Mouse (Mus musculus): Measurements from ENCODE around the gene Smim23. TPM values are rescaled to one million over a fixed set of nuclear protein-coding genes. Genes with fewer than 3 reads are reported as not detected.

The Smim23 gene
- polyA plus RNA-seq, 1 experiment from 2014 or later, result not detected

DNA sequence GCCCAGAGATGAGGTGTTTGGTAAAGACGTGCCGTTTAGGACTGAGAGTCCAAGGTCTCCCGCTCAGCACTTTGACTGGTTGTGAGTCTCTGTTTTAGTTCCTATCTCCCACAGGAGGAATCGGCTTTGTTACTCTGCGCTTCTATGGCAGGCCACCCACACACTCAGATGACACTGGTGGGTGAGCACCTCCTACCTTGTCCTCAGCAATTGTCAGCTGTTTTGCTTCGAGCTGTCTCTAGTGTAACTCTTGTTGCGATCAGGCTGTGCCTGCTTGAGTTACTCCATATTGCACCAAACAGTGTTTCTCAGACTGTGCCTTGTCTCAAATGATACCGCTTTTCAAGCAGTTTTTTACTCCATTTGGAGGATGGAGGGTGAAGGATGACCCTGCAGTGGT lies 10.1 kb downstream of the Smim23 start:
- WGBS, result 75% methylated on average over 8 of the region's 8 CpGs
- Histone ChIP-seq H3K4me2 (replicated peaks; ENCODE audit: low read depth, low read length) (no peak overlapping the region), H3K4me1 (ENCODE audit: insufficient read depth, low read length) (no peaks in the 10 kb centered on the region), H3K36me3 (ENCODE audit: insufficient read depth, low read length) (no peaks in the 10 kb centered on the region), H3K4me3 (ENCODE audit: low read length) (no peak overlapping the region), H3K27me3 (ENCODE audit: insufficient read depth, low read length) (0 out of 2 replicates have a peak, but pooled peaks cover 3% of the 10 kb centered on the region), H3K9ac (replicated peaks; ENCODE audit: low read length) (no peak overlapping the region), H3K9me3 (ENCODE audit: low read length) (no peaks in the 10 kb centered on the region), H3K27ac (ENCODE audit: low read length) (no peak overlapping the region)
- no peak for ATAC-seq (ENCODE audit: low FRiP score, low TSS enrichment)

DNA sequence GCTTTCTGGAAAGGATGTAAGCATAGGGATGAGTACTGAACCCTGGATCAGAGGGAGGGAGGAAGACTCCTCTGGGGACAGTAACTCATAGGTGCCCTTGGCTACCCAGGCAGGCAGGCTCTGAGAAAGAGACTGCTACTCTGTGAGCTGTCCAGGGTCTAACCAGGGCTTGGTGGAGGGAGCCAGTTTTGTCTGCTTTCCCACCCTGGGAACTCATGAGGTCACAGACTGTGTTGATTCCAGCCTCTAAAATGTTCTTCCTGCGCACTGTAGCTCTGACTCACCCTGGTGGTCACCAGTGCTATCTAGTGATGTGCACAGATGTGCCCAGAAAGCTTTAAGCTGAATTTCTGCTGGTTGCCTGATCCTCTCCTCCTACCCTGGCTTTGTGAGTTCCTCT lies 15.3 kb downstream of the Smim23 start:
- Histone ChIP-seq H3K36me3 (ENCODE audit: insufficient read depth, low read length) (no peaks in the 10 kb centered on the region), H3K27ac (ENCODE audit: low read length) (no peak overlapping the region), H3K4me2 (replicated peaks; ENCODE audit: low read depth, low read length) (no peak overlapping the region), H3K4me1 (ENCODE audit: insufficient read depth, low read length) (no peaks in the 10 kb centered on the region), H3K9me3 (ENCODE audit: low read length) (no peaks in the 10 kb centered on the region), H3K4me3 (ENCODE audit: low read length) (no peak overlapping the region), H3K27me3 (ENCODE audit: insufficient read depth, low read length) (0 out of 2 replicates have a peak, but pooled peaks cover 3% of the 10 kb centered on the region), H3K9ac (replicated peaks; ENCODE audit: low read length) (no peak overlapping the region)
- no peak for ATAC-seq (ENCODE audit: low FRiP score, low TSS enrichment)
- WGBS, result 68% methylated on average over 1 of the region's 1 CpGs

DNA sequence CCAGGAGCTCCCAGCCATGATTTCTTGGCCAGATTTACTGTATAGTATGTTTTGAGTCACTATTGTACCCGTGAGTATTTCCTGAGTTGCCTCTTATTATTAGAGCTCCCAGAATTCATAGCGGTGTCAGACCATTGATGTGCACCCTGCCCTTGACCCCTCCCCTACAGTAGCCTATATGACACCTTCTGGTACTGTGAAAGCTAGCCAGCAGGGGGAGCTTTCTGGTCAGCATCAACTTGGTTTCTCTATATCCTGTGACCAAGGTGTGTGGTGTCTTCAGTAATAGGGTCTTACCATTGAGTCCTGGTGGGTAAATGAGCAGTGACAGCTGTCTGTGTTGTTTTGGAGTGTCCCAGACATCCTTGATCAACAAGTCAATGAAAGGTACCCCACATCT lies 18.4 kb downstream of the Smim23 start:
- H3K36me3 ChIP-seq (ENCODE audit: insufficient read depth, low read length), result no peaks in the 10 kb centered on the region
- no peaks in the 10 kb centered on the region for H3K27me3 ChIP-seq (ENCODE audit: insufficient read depth, low read length)
- H3K4me1 ChIP-seq (ENCODE audit: insufficient read depth, low read length), result peaks cover 9% of the 10 kb centered on the region
- no peak overlapping the region for H3K4me2 ChIP-seq (replicated peaks; ENCODE audit: low read depth, low read length)
- H3K4me3 ChIP-seq (ENCODE audit: low read length), result no peak overlapping the region
- H3K27ac ChIP-seq (ENCODE audit: low read length), result no peak overlapping the region
- ATAC-seq (ENCODE audit: low FRiP score, low TSS enrichment), result no peak
- H3K9ac ChIP-seq (replicated peaks; ENCODE audit: low read length), result no peak overlapping the region
- 8% methylated on average over 2 of the region's 2 CpGs for WGBS
- no peaks in the 10 kb centered on the region for H3K9me3 ChIP-seq (ENCODE audit: low read length)

DNA sequence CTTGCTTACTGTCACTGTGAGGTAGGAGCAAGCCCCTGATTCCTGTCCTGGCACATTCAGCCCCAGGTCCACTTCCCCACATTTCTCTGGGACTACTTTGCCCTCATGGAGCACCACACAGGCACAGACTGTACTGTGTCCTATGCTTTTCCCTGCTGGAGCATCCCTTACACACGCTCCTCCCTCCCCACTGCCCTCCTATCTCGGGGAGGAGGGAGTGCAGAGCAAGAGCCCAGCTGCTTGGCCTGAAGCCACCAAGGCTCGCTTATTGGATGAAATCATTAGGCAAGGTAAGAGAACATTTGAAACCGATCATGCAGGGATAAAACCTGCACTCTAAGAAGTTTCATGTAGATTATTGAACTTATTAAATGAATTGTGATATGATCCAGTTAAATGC lies 20.7 kb downstream of the Smim23 start:
- Histone ChIP-seq H3K27me3 (ENCODE audit: insufficient read depth, low read length) (no peaks in the 10 kb centered on the region), H3K4me3 (ENCODE audit: low read length) (no peak overlapping the region), H3K27ac (ENCODE audit: low read length) (no peak overlapping the region), H3K36me3 (ENCODE audit: insufficient read depth, low read length) (no peaks in the 10 kb centered on the region), H3K4me2 (replicated peaks; ENCODE audit: low read depth, low read length) (no peak overlapping the region), H3K9ac (replicated peaks; ENCODE audit: low read length) (no peak overlapping the region), H3K9me3 (ENCODE audit: low read length) (no peaks in the 10 kb centered on the region), H3K4me1 (ENCODE audit: insufficient read depth, low read length) (peaks cover 12% of the 10 kb centered on the region)
- no peak for ATAC-seq (ENCODE audit: low FRiP score, low TSS enrichment)
- WGBS, result 41% methylated on average over 4 of the region's 4 CpGs

DNA sequence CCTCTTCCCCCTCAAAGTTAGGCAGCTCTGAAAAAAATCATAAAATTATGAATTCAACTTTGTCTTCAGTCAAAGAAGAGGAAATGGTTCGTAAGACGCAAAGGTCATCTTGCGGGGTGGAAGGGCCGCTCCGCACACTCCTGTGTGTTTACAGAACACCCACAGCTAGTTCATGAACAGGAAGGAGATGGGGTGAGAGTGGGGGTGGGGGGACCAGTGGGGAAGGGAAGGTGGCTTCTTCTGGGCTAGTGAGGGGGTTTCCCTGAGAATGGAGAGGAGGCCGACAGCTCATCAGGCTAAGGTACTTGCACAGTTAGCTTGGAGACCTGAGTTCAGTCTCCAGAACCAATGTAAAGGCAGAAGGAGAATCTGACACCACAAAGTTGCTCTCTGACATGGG lies 22.7 kb downstream of the Smim23 start:
- H3K4me3 ChIP-seq (ENCODE audit: low read length), result no peak overlapping the region
- WGBS, result 41% methylated on average over 6 of the region's 6 CpGs
- no peaks in the 10 kb centered on the region for H3K36me3 ChIP-seq (ENCODE audit: insufficient read depth, low read length)
- H3K4me2 ChIP-seq (replicated peaks; ENCODE audit: low read depth, low read length), result no peak overlapping the region
- H3K9ac ChIP-seq (replicated peaks; ENCODE audit: low read length), result no peak overlapping the region
- no peak overlapping the region for H3K27ac ChIP-seq (ENCODE audit: low read length)
- H3K4me1 ChIP-seq (ENCODE audit: insufficient read depth, low read length), result peaks cover 12% of the 10 kb centered on the region
- no peaks in the 10 kb centered on the region for H3K9me3 ChIP-seq (ENCODE audit: low read length)
- no peak for ATAC-seq (ENCODE audit: low FRiP score, low TSS enrichment)
- H3K27me3 ChIP-seq (ENCODE audit: insufficient read depth, low read length), result no peaks in the 10 kb centered on the region

DNA sequence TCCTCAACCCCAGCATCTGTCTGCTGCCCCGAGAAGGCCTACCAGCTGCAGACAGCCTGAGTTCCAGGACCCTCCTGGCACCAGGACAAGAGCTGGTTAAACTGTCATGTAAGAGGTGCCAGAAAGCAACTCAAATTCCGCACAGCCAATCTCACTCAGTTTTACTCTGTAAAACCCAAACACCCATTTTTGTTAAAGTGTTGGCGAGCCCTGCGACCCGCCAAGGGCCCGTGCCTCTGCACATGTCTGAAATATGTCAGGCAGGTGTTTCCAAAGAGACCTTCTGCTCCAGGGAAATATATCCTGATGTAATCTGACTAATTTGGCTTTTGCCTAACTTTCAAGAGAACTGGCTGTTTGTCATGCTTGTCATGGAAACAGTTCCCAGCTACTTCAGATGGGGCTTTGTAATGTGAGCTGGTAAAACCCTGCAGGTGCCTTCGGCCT lies 23.5 kb downstream of the Smim23 start:
- Histone ChIP-seq H3K27ac (ENCODE audit: low read length) (no peak overlapping the region), H3K4me3 (ENCODE audit: low read length) (no peak overlapping the region), H3K36me3 (ENCODE audit: insufficient read depth, low read length) (no peaks in the 10 kb centered on the region), H3K4me1 (ENCODE audit: insufficient read depth, low read length) (peaks cover 12% of the 10 kb centered on the region), H3K27me3 (ENCODE audit: insufficient read depth, low read length) (no peaks in the 10 kb centered on the region), H3K9me3 (ENCODE audit: low read length) (no peaks in the 10 kb centered on the region), H3K9ac (replicated peaks; ENCODE audit: low read length) (no peak overlapping the region), H3K4me2 (replicated peaks; ENCODE audit: low read depth, low read length) (no peak overlapping the region)
- WGBS, result 24% methylated on average over 7 of the region's 7 CpGs
- peak; percentile 28; the same call in 1 of the 2 replicates for ATAC-seq (ENCODE audit: low FRiP score, low TSS enrichment)

DNA sequence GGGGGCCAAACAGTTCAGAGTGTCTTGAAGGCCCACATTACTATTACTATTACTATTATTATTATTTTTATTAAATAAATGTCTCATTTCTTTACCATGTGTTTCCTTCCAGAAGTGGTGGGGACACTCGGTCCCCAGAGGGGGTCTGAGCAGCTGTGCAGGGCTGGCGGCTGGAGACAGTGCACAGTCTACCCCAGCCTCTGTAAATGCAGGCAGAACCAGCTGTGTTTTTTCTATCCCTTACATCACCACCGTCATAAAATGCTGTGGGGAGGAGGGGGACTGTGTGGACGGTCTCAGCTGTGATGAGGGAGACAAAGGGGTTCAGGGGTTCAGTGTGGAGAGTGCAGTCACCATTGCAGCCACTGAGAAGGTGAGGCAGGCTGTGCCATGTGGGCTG lies 26.0 kb downstream of the Smim23 start:
- H3K27me3 ChIP-seq (ENCODE audit: insufficient read depth, low read length), result no peaks in the 10 kb centered on the region
- H3K4me3 ChIP-seq (ENCODE audit: low read length), result no peak overlapping the region
- peak; percentile 80 for ATAC-seq (ENCODE audit: low FRiP score, low TSS enrichment)
- peaks cover 12% of the 10 kb centered on the region for H3K4me1 ChIP-seq (ENCODE audit: insufficient read depth, low read length)
- H3K9me3 ChIP-seq (ENCODE audit: low read length), result no peaks in the 10 kb centered on the region
- H3K9ac ChIP-seq (replicated peaks; ENCODE audit: low read length), result no peak overlapping the region
- H3K36me3 ChIP-seq (ENCODE audit: insufficient read depth, low read length), result no peaks in the 10 kb centered on the region
- WGBS, result 33% methylated on average over 4 of the region's 4 CpGs
- no peak overlapping the region for H3K4me2 ChIP-seq (replicated peaks; ENCODE audit: low read depth, low read length)
- H3K27ac ChIP-seq (ENCODE audit: low read length), result no peak overlapping the region

DNA sequence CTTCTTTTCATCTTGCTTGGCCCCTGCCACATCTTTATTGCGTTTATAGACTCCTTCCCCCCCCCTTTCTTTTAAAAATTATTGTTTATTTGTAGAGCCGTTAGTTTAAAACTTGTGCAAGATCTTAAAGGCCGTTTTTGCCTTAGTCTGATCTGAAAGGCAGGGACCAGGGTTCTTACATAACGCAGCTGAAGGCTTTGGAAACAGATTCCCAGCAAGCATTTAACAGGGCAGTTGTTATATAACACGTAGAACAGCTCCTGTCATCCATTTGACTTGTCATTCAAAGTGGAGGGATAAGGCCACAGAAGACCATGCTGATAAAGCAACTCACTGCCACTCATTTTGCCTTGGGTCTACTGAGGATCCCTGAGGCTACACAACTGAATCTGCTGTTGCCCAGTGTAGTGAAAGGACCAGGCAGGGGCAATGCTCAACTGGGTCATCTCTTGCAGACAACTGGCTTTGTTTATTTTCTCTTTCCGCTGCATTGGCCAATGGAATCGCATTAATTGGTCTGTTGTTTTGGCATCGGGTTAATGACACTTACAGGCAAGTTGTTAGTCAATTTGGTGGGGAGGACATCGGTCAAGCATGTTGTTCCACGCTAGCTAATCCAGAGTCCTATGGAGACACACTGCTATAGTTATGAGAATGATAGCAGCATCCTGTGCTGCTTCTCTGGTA lies 29.5 kb downstream of the Smim23 start:
- no peak overlapping the region for H3K4me2 ChIP-seq (replicated peaks; ENCODE audit: low read depth, low read length)
- H3K27me3 ChIP-seq (ENCODE audit: insufficient read depth, low read length), result no peaks in the 10 kb centered on the region
- no peaks in the 10 kb centered on the region for H3K36me3 ChIP-seq (ENCODE audit: insufficient read depth, low read length)
- H3K9me3 ChIP-seq (ENCODE audit: low read length), result no peaks in the 10 kb centered on the region
- WGBS, result 28% methylated on average over 10 of the region's 10 CpGs
- no peak overlapping the region for H3K27ac ChIP-seq (ENCODE audit: low read length)
- no peak for ATAC-seq (ENCODE audit: low FRiP score, low TSS enrichment)
- H3K4me1 ChIP-seq (ENCODE audit: insufficient read depth, low read length), result no peaks in the 10 kb centered on the region
- no peak overlapping the region for H3K4me3 ChIP-seq (ENCODE audit: low read length)
- H3K9ac ChIP-seq (replicated peaks; ENCODE audit: low read length), result no peak overlapping the region

DNA sequence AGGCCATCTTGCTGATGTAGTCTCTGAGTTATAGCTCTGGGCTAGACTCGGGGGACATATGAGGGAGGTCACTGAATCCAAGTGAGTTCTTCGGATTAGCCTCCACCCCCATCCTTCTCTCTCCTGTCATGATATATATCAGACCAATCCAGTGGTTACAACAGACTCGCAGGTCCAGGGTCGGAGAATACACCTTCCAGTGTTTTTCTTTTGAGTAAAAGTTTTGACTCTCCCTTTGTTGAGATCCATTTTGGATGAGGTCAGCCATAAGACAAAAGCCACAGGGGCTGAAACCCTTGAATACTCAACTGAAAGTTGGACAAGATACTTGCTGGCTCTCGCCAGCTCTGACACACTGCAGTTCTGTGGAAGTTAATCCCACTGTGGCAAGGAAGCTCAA lies 38.2 kb downstream of the Smim23 start:
- Histone ChIP-seq H3K4me3 (ENCODE audit: low read length) (no peak overlapping the region), H3K27me3 (ENCODE audit: insufficient read depth, low read length) (no peaks in the 10 kb centered on the region), H3K9me3 (ENCODE audit: low read length) (no peaks in the 10 kb centered on the region), H3K9ac (replicated peaks; ENCODE audit: low read length) (no peak overlapping the region), H3K4me2 (replicated peaks; ENCODE audit: low read depth, low read length) (no peak overlapping the region), H3K27ac (ENCODE audit: low read length) (no peak overlapping the region), H3K4me1 (ENCODE audit: insufficient read depth, low read length) (peaks cover under 1% of the 10 kb centered on the region; the same call in 1 of the 2 replicates), H3K36me3 (ENCODE audit: insufficient read depth, low read length) (no peaks in the 10 kb centered on the region)
- ATAC-seq (ENCODE audit: low FRiP score, low TSS enrichment), result no peak
- 68% methylated on average over 5 of the region's 5 CpGs for WGBS

DNA sequence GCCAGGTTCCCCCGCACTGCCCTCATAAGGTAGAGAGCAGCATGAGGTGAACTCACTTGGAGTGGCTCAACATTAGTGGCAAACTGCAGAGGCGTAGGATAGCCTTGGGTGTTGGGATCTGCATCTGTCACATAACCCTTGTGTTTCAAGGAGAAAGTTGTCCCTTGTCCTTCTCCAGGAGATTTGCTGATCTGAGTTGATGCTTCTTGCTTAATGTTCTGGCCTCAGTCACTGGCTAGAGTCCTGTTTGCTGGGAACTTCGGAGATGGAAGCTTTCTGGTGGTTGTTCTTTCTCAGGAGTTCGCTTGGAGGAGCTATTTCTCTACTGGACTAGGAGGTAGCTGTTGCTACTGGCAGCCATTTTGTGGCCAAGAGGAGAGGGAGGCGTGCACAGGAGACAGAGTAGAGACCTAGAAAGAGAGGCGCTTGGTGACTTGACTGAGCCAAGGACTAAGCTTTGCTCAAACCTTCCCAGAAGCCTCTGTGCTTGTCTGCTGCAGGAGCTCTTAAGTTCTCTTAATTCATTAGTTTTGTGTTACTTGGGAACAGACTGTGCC lies 38.7 kb downstream of the Smim23 start:
- Histone ChIP-seq H3K9me3 (ENCODE audit: low read length) (no peaks in the 10 kb centered on the region), H3K27ac (ENCODE audit: low read length) (no peak overlapping the region), H3K9ac (replicated peaks; ENCODE audit: low read length) (no peak overlapping the region), H3K36me3 (ENCODE audit: insufficient read depth, low read length) (no peaks in the 10 kb centered on the region), H3K4me1 (ENCODE audit: insufficient read depth, low read length) (peaks cover 6% of the 10 kb centered on the region; the same call in 1 of the 2 replicates), H3K27me3 (ENCODE audit: insufficient read depth, low read length) (no peaks in the 10 kb centered on the region), H3K4me2 (replicated peaks; ENCODE audit: low read depth, low read length) (no peak overlapping the region), H3K4me3 (ENCODE audit: low read length) (no peak overlapping the region)
- WGBS, result 81% methylated on average over 6 of the region's 6 CpGs
- no peak for ATAC-seq (ENCODE audit: low FRiP score, low TSS enrichment)

All from kidney, embryonic 16.5 days (tissue).